10 mouse cellular contexts compared by ENCODE assay signal in genomic region chr4:63275251-63275650, GRCm38 (mm10).
DNase-seq lines count a peak whose midpoint lies in the region; ATAC-seq and TF ChIP-seq lines count a peak whose summit lies in the region.
"Had no signal": no experiment of that assay in that cellular context is flagged by ENCODE, and none has a peak within 500 bp of the region (broad histone marks: within the 10 kb centered on the region; RNA-seq: fewer than 3 reads in every experiment).

No protein-coding gene starts in this region.

- H3K27me3 ChIP-seq in lung, embryonic 14.5 days (ENCODE audit: insufficient read depth, low read length): no peaks in the 10 kb centered on the region
- no peaks in the 10 kb centered on the region for H3K27me3 ChIP-seq in intestine, embryonic 15.5 days (replicated peaks)

- DNase-seq in kidney, postnatal 14 days: peak; percentile 28
- DNase-seq in kidney, adult 11 months: no peak
- peak; percentile 79 for DNase-seq in brain, embryonic 14.5 days (ENCODE audit: low read depth)
- DNase-seq in cerebellum, adult 9-11 months: peak; percentile 76
- DNase-seq in lung, embryonic 14.5 days: peak; percentile 43
- no peak for DNase-seq in spleen, postnatal 4 days (ENCODE audit: low spot score in 2 of 2)
- no peak for DNase-seq in thymus, postnatal 10 days (ENCODE audit: low spot score in 2 of 2)
- DNase-seq: adrenal gland, adult 8-10 months had no signal

- no peak for TF ChIP-seq POLR2A in brain, embryonic 14.5 days (IDR thresholded peaks at IDR 0.05; ENCODE audit: borderline replicate concordance, extremely low read depth, insufficient read depth, insufficient read length, poor library complexity, severe bottlenecking)

- H3K4me3 ChIP-seq in lung, embryonic 14.5 days (ENCODE audit: low read depth, low read length): no peak overlapping the region
- no peak overlapping the region for H3K4me3 ChIP-seq in intestine, embryonic 15.5 days (replicated peaks)

- peaks cover 48% of the 10 kb centered on the region for H3K36me3 ChIP-seq in lung, embryonic 14.5 days (ENCODE audit: insufficient read depth)
- peaks cover 18% of the 10 kb centered on the region for H3K36me3 ChIP-seq in intestine, embryonic 15.5 days

- WGBS in lung, embryonic 14.5 days: 44% methylated on average over 8 of the region's 8 CpGs
- 62% methylated on average over 8 of the region's 8 CpGs for WGBS in intestine, embryonic 15.5 days

- no peak for TF ChIP-seq CTCF in brain, embryonic 14.5 days (IDR thresholded peaks at IDR 0.05; ENCODE audit: borderline replicate concordance, extremely low read depth, insufficient read depth, insufficient read length)
- TF ChIP-seq CTCF in lung, embryonic 14.5 days (IDR thresholded peaks at IDR 0.05; ENCODE audit: low read depth): no peak

- H3K9ac ChIP-seq in lung, embryonic 14.5 days: no peak overlapping the region
- H3K9ac ChIP-seq in intestine, embryonic 15.5 days: no peak overlapping the region

- no peak overlapping the region for H3K27ac ChIP-seq in lung, embryonic 14.5 days (ENCODE audit: low read depth)
- no peak overlapping the region for H3K27ac ChIP-seq in intestine, embryonic 15.5 days

- peak; percentile 30; the same call in 1 of the 2 replicates for ATAC-seq in lung, embryonic 14.5 days (ENCODE audit: insufficient read depth)
- no peak for ATAC-seq in intestine, embryonic 15.5 days

- H3K4me2 ChIP-seq in lung, embryonic 14.5 days: no peak overlapping the region
- no peak overlapping the region for H3K4me2 ChIP-seq in intestine, embryonic 15.5 days (replicated peaks)
- H3K4me2 ChIP-seq: liver, embryonic 11.5 days had no signal

- H3K4me1 ChIP-seq in lung, embryonic 14.5 days (ENCODE audit: insufficient read depth): no peaks in the 10 kb centered on the region
- H3K4me1 ChIP-seq in intestine, embryonic 15.5 days (replicated peaks): no peaks in the 10 kb centered on the region

- H3K9me3 ChIP-seq in lung, embryonic 14.5 days (ENCODE audit: low read depth, low read length): no peaks in the 10 kb centered on the region
- no peaks in the 10 kb centered on the region for H3K9me3 ChIP-seq in intestine, embryonic 15.5 days

Comparison
In these comparisons a context has a peak if more than half of its experiments do, and no peak if none do; other contexts are left out.
1. DNase-seq: peak in kidney, postnatal 14 days (single experiment), brain, embryonic 14.5 days (single experiment), cerebellum, adult 9-11 months (single experiment) and lung, embryonic 14.5 days (single experiment); none in kidney, adult 11 months (single experiment), spleen, postnatal 4 days (0 of 2) and thymus, postnatal 10 days (0 of 2).